Mouse (Mus musculus) heart, adult 2 months (tissue): ENCODE results near the gene Fam198b.

ENCODE experiments used
- CTCF ChIP-seq: fragments of 200-600 bp; IDR thresholded peaks from 2 replicates; pipeline ENCODE4 v1.8.1; 2022; ENCODE audit warnings: antibody characterized with exemption, mild to moderate bottlenecking, moderate library complexity
- POLR2A ChIP-seq: fragments of 200-500 bp; IDR thresholded peaks from 2 replicates; pipeline ENCODE4 v1.6.1; 2011; ENCODE audit warnings: mild to moderate bottlenecking, low read depth, low read length, control low read depth; ENCODE audit not compliant: insufficient read depth

- 0 out of 2 replicates have a peak, but pooled peaks have one; percentile 58 for TF ChIP-seq POLR2A
- TF ChIP-seq CTCF, result no peak
Measured at GRCm38 (mm10) chr3:79885686-79886356, 1.5 kb downstream of the Fam198b start.
